Mouse (Mus musculus) testis, adult 2 months (tissue): ENCODE results near the gene Dip2a. TPM values are rescaled to one million over a fixed set of nuclear protein-coding genes. Genes with fewer than 3 reads are reported as not detected.

ENCODE experiments used
- H3K27ac ChIP-seq: fragments of 200-500 bp; 2 replicates; pipeline ENCODE4 v1.5.1; 2012; ENCODE audit warnings: low read depth, low read length; ENCODE audit not compliant: control insufficient read depth, insufficient read depth
- H3K27me3 ChIP-seq: fragments of 200-500 bp; 2 replicates; pipeline ENCODE4 v1.6.1; 2012; ENCODE audit warnings: mild to moderate bottlenecking, low read length, moderate library complexity; ENCODE audit not compliant: control insufficient read depth, insufficient read depth
- H3K36me3 ChIP-seq: fragments of 200-500 bp; 2 replicates; pipeline ENCODE4 v1.6.1; 2012; ENCODE audit warnings: mild to moderate bottlenecking, low read length; ENCODE audit not compliant: control insufficient read depth, insufficient read depth
- H3K4me1 ChIP-seq: fragments of 200-500 bp; 2 replicates; pipeline ENCODE4 v1.6.1; 2012; ENCODE audit warnings: low read length; ENCODE audit not compliant: control insufficient read depth, insufficient read depth
- H3K4me3 ChIP-seq: fragments of 200-500 bp; 2 replicates; pipeline ENCODE4 v1.5.1; 2012; ENCODE audit warnings: low read depth, mild to moderate bottlenecking, low read length, moderate library complexity, mixed read lengths; ENCODE audit not compliant: control insufficient read depth
- CTCF ChIP-seq: fragments of 200-500 bp; IDR thresholded peaks from 2 replicates; pipeline ENCODE4 v1.5.1; 2012; ENCODE audit warnings: low read depth, mild to moderate bottlenecking, inconsistent platforms, low read length, moderate library complexity; ENCODE audit not compliant: control insufficient read depth, insufficient read depth, insufficient replicate concordance
- POLR2A ChIP-seq: fragments of 200-500 bp; IDR thresholded peaks from 2 replicates; pipeline ENCODE4 v1.6.1; 2012; ENCODE audit warnings: low read depth, mild to moderate bottlenecking, inconsistent platforms, low read length, moderate library complexity; ENCODE audit not compliant: control insufficient read depth
- polyA plus RNA-seq: library from polyadenylated mRNA; depleted of rRNA; stranded (reverse); fragments of >200 nt; gene quantifications from 2 replicates; pipeline ENCODE4 v1.2.3, GENCODE M21; 2012

Dip2a gene
- polyA plus RNA-seq, 1 experiment = 15.2 TPM

- TF ChIP-seq CTCF = no peak
- TF ChIP-seq POLR2A = no peak
- H3K36me3 ChIP-seq = no peaks in the 10 kb centered on the region
- no peak overlapping the region for H3K4me3 ChIP-seq
- no peaks in the 10 kb centered on the region for H3K27me3 ChIP-seq
- H3K4me1 ChIP-seq = peaks cover 7% of the 10 kb centered on the region
- no peak overlapping the region for H3K27ac ChIP-seq
Observed at GRCm38 (mm10) chr10:76257231-76257630, 87.9 kb downstream of the Dip2a start.

- TF ChIP-seq CTCF (no peak), POLR2A (no peak)
- H3K27ac ChIP-seq = no peak overlapping the region
- H3K4me1 ChIP-seq = peaks cover 7% of the 10 kb centered on the region
- no peaks in the 10 kb centered on the region for H3K36me3 ChIP-seq
- no peaks in the 10 kb centered on the region for H3K27me3 ChIP-seq
- no peak overlapping the region for H3K4me3 ChIP-seq
Observed at GRCm38 (mm10) chr10:76255617-76256016, 89.5 kb downstream of the Dip2a start.

- H3K27me3 ChIP-seq = no peaks in the 10 kb centered on the region
- no peak within 1 kb of the TSS for H3K4me3 ChIP-seq
- TF ChIP-seq CTCF (no peak), POLR2A (no peak)
- H3K27ac ChIP-seq = no peak within 1 kb of the TSS
- no peaks in the 10 kb centered on the region for H3K36me3 ChIP-seq
- no peaks in the 10 kb centered on the region for H3K4me1 ChIP-seq
Observed at GRCm38 (mm10) chr10:76253536-76253935, 91.6 kb downstream of the Dip2a start, which contains the start of gene S100b. Gene S100b (plus strand): TSS chr10:76253853.

GRCm38 (mm10) chr10:76253079-76253478 is 92.0 kb downstream of the Dip2a start:
- Histone ChIP-seq H3K4me1 (no peaks in the 10 kb centered on the region), H3K27ac (no peak overlapping the region), H3K27me3 (no peaks in the 10 kb centered on the region), H3K4me3 (no peak overlapping the region), H3K36me3 (no peaks in the 10 kb centered on the region)
- TF ChIP-seq POLR2A = no peak
- no peak for TF ChIP-seq CTCF

- Histone ChIP-seq H3K27me3 (no peaks in the 10 kb centered on the region), H3K4me1 (no peaks in the 10 kb centered on the region), H3K36me3 (no peaks in the 10 kb centered on the region), H3K4me3 (no peak overlapping the region), H3K27ac (no peak overlapping the region)
- TF ChIP-seq POLR2A (no peak), CTCF (no peak)
Observed at GRCm38 (mm10) chr10:76250870-76251269, 94.2 kb downstream of the Dip2a start.

- Histone ChIP-seq H3K27me3 (no peaks in the 10 kb centered on the region), H3K27ac (no peak overlapping the region), H3K4me1 (no peaks in the 10 kb centered on the region), H3K4me3 (no peak overlapping the region), H3K36me3 (no peaks in the 10 kb centered on the region)
- TF ChIP-seq POLR2A (no peak), CTCF (no peak)
Observed at GRCm38 (mm10) chr10:76248647-76248968, 96.5 kb downstream of the Dip2a start.

GRCm38 (mm10) chr10:76247960-76248646 is 97.0 kb downstream of the Dip2a start:
- H3K27me3 ChIP-seq = no peaks in the 10 kb centered on the region
- no peak for TF ChIP-seq POLR2A
- TF ChIP-seq CTCF = no peak
- H3K4me1 ChIP-seq = no peaks in the 10 kb centered on the region
- no peak overlapping the region for H3K27ac ChIP-seq
- H3K4me3 ChIP-seq = no peak overlapping the region
- H3K36me3 ChIP-seq = no peaks in the 10 kb centered on the region

- no peak overlapping the region for H3K27ac ChIP-seq
- no peak overlapping the region for H3K4me3 ChIP-seq
- H3K36me3 ChIP-seq = no peaks in the 10 kb centered on the region
- H3K4me1 ChIP-seq = no peaks in the 10 kb centered on the region
- TF ChIP-seq POLR2A (no peak), CTCF (no peak)
- no peaks in the 10 kb centered on the region for H3K27me3 ChIP-seq
Observed at GRCm38 (mm10) chr10:76246601-76247000, 98.5 kb downstream of the Dip2a start.
